Mouse (Mus musculus) myocyte (in vitro differentiated cells): ENCODE measurements at regions not wholly inside any gene's neighbourhood (a gene's known extent, or its start where the extent isn't known, plus 50 kb on each side); places are given as distances from the start of the nearest gene placed in this dataset.

ENCODE experiments used
- E2F4 ChIP-seq: IDR thresholded peaks from one replicate; pipeline ENCODE4 v1.6.1; 2011; ENCODE audit warnings: mild to moderate bottlenecking, control low read depth, moderate library complexity; ENCODE audit not compliant: insufficient read depth
- MYOG ChIP-seq, 3 experiments: IDR thresholded peaks; one replicate each; pipeline ENCODE4 v1.6.1; 2011; ENCODE audit warnings: control low read depth in 2 of 3, low read depth in 2 of 3, mild to moderate bottlenecking in 2 of 3; ENCODE audit not compliant: insufficient read length in 2 of 3, control insufficient read depth in 1 of 3, insufficient read depth in 1 of 3
- POLR2A ChIP-seq: IDR thresholded peaks from one replicate; pipeline ENCODE4 v1.6.1; 2011; ENCODE audit warnings: low read depth, mild to moderate bottlenecking, control low read depth, moderate library complexity; ENCODE audit not compliant: insufficient read length
- SRF ChIP-seq: IDR thresholded peaks from one replicate; pipeline ENCODE4 v1.6.1; 2011; ENCODE audit warnings: low read depth; ENCODE audit not compliant: control insufficient read depth, insufficient read length
- USF1 ChIP-seq: IDR thresholded peaks from one replicate; pipeline ENCODE4 v1.6.1; 2011; ENCODE audit warnings: low read depth, mild to moderate bottlenecking, control low read depth, moderate library complexity

GRCm38 (mm10) chr13:44105161-44105560 is 320.6 kb downstream of the Cd83 start:
- TF ChIP-seq USF1 (no peak), POLR2A (no peak), E2F4 (no peak), SRF (no peak), MYOG (IDR thresholded peaks at IDR 0.05; ENCODE audit: control insufficient read depth in 1 of 3, insufficient read depth in 1 of 3, insufficient read length in 2 of 3, low read depth in 2 of 3) (no peak)
